Mouse (Mus musculus) kidney, embryonic 15.5 days (tissue): ENCODE data around the gene Wsb2. TPM values are rescaled to one million over a fixed set of nuclear protein-coding genes. Genes with fewer than 3 reads are reported as not detected.

ENCODE experiments used
- polyA plus RNA-seq: library from polyadenylated mRNA; unstranded; fragments of >200 nt; fragmentation: Nextera tagmentation; extraction: Ambion mirVana; gene quantifications from 2 replicates; pipeline ENCODE4 v1.2.1, GENCODE M21; 2015

Gene Wsb2
- polyA plus RNA-seq, 1 experiment from 2014 or later, result 67.7 TPM

Other genes starting within 250 kb of the Wsb2 start
- 78.3 and 78.4 TPM in 2 replicates for gene Suds3, start 241.2 kb upstream of the Wsb2 start, polyA plus RNA-seq
- gene Taok3, start 237.2 kb upstream of the Wsb2 start, polyA plus RNA-seq, result 16.8 and 17.1 TPM in 2 replicates
- gene Pebp1, start 69.7 kb upstream of the Wsb2 start, polyA plus RNA-seq, result 760 and 766 TPM in 2 replicates
- 14.2 and 15.9 TPM in 2 replicates for gene Vsig10, start 38.2 kb upstream of the Wsb2 start, polyA plus RNA-seq
- gene Rfc5, start 31.7 kb downstream of the Wsb2 start, polyA plus RNA-seq, result 110 and 128 TPM in 2 replicates
- gene Ksr2, start 56.7 kb downstream of the Wsb2 start, polyA plus RNA-seq, result 0.67 and 0.73 TPM in 2 replicates